Mouse (Mus musculus): ENCODE data around the gene Ipo9. TPM values are rescaled to one million over a fixed set of nuclear protein-coding genes. Genes with fewer than 3 reads are reported as not detected.

Gene Ipo9
- total and polyA plus RNA-seq, 3 experiments, result 33.7 to 58.3 (median 38.3) TPM

DNA sequence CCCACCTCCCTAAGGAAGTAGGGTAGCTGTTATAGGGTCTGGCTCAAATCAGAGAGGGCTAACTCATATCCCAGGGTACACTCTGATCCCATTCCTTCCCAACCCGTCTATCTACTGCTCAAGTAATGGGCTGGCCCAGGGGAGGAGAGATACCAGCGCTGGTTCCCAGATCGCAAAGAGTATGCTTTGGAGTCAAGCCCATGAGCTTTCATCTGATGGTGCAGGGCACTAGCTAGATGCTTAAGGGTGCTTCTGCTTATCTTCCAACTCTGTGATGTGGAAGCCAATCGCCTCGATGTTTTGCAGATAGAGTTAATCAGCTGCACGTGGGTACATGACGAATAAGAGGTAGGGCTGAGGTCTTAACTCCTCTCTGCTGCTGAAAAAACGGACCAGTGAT, 62.7 kb downstream of the Ipo9 start:
- Histone ChIP-seq H3K9me3 (replicated peaks; ENCODE audit: low read length) (no peaks in the 10 kb centered on the region), H3K9ac (ENCODE audit: insufficient read depth, low read depth) (no peak overlapping the region), H3K4me3 (replicated peaks in 1 of 3; ENCODE audit: low read depth in 2 of 3, low read length in 2 of 3, poor library complexity in 1 of 3) (no peak overlapping the region), H3K4me2 (ENCODE audit: insufficient read depth, low read depth, poor library complexity, severe bottlenecking) (no peak overlapping the region), H3K4me1 (ENCODE audit: control insufficient read depth in 1 of 2, insufficient read depth in 2 of 2) (peaks cover 2 to 12% of the 10 kb centered on the region in 2 experiments; a peak in 3 of 4 replicates), H3K27ac (ENCODE audit: insufficient read depth, low read depth) (no peak overlapping the region), H3K27me3 (replicated peaks) (no peaks in the 10 kb centered on the region), H3K36me3 (replicated peaks in 1 of 2; ENCODE audit: control insufficient read depth in 1 of 2, insufficient read depth in 1 of 2, low read length in 1 of 2) (no peaks in the 10 kb centered on the region), H3K79me2 (replicated peaks; ENCODE audit: control insufficient read depth, extremely low read depth, insufficient read depth, poor library complexity, severe bottlenecking) (no peaks in the 10 kb centered on the region)
- in situ Hi-C loops (cut with MboI; ENCODE audit: low pct_ligation_motif_present, low pct_unique_long_range_greater_than_20kb, low sequenced_read_pairs), result no loop called here
- no peak for DNase-seq (ENCODE audit: extremely low read depth)
- TF ChIP-seq MEF2A (IDR thresholded peaks at IDR 0.05; ENCODE audit: borderline replicate concordance, low read depth, low read length) (no peak), NRF1 (IDR thresholded peaks at IDR 0.05; ENCODE audit: low read depth, low read length) (no peak), GABPA (IDR thresholded peaks at IDR 0.05; ENCODE audit: insufficient replicate concordance, low read depth, low read length) (no peak), USF2 (conservative IDR thresholded peaks at IDR 0.05; ENCODE audit: low read depth, low read length) (no peak), JUN (IDR thresholded peaks at IDR 0.05; ENCODE audit: insufficient read depth, low read depth, low read length) (no peak), HCFC1 (IDR thresholded peaks at IDR 0.05; ENCODE audit: low read depth, low read length) (no peak), BHLHE40 (IDR thresholded peaks at IDR 0.05; ENCODE audit: low read depth, low read length) (no peak), JUND (conservative IDR thresholded peaks at IDR 0.05; ENCODE audit: low read depth, low read length) (no peak), ZKSCAN1 (IDR thresholded peaks at IDR 0.05; ENCODE audit: borderline replicate concordance, low read depth, low read length) (no peak), MAFK (IDR thresholded peaks at IDR 0.05; ENCODE audit: insufficient replicate concordance, low read length) (no peak), ETS1 (conservative IDR thresholded peaks at IDR 0.05; ENCODE audit: low read depth, low read length) (no peak), POLR2AphosphoS2 (IDR thresholded peaks at IDR 0.05; ENCODE audit: low read depth, low read length) (no peak), UBTF (IDR thresholded peaks at IDR 0.05; ENCODE audit: low read depth, low read length) (no peak), NELFE (IDR thresholded peaks at IDR 0.05; ENCODE audit: low read depth, low read length) (no peak), ZC3H11A (IDR thresholded peaks at IDR 0.05; ENCODE audit: low read depth, low read length) (no peak), TCF12 (IDR thresholded peaks at IDR 0.05; ENCODE audit: low read depth, low read length) (no peak), MYC (IDR thresholded peaks at IDR 0.05; ENCODE audit: low read depth, low read length) (no peak), SIN3A (IDR thresholded peaks at IDR 0.05; ENCODE audit: low read length) (no peak), ELF1 (IDR thresholded peaks at IDR 0.05; ENCODE audit: low read depth, low read length) (no peak), MAX (IDR thresholded peaks at IDR 0.05; ENCODE audit: low read length) (no peak)
- dilution Hi-C loops (cut with MboI; ENCODE audit: extremely low pct_ligation_motif_present, extremely low pct_unique_long_range_greater_than_20kb, low sequenced_read_pairs), result no loop called here

DNA sequence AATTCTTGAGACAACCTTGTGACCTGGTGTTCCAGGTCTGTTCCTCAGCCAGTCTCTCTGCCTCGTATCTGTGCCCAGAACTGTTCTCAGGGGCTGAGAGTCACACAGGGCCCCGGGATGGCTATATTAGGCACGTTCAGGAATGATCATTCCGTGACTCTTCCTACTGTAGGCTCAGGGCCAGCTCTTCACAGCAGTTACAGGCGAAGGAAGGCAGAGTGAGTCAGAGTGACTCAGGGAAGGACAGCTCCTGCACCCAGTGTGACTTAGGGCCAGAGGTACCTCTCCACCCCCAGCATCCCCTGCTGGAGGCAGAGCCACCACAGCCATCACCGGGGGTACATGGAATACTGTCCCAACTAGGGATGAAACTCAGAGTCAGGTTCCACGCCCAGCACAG, 63.3 kb downstream of the Ipo9 start:
- Histone ChIP-seq H3K27ac (ENCODE audit: insufficient read depth, low read depth) (no peak overlapping the region), H3K27me3 (replicated peaks) (no peaks in the 10 kb centered on the region), H3K4me1 (ENCODE audit: control insufficient read depth in 1 of 2, insufficient read depth in 2 of 2) (peaks cover 2 to 12% of the 10 kb centered on the region in 2 experiments; a peak in 3 of 4 replicates), H3K79me2 (replicated peaks; ENCODE audit: control insufficient read depth, extremely low read depth, insufficient read depth, poor library complexity, severe bottlenecking) (no peaks in the 10 kb centered on the region), H3K9ac (ENCODE audit: insufficient read depth, low read depth) (no peak overlapping the region), H3K4me3 (replicated peaks in 1 of 3; ENCODE audit: low read depth in 2 of 3, low read length in 2 of 3, poor library complexity in 1 of 3) (no peak overlapping the region), H3K9me3 (replicated peaks; ENCODE audit: low read length) (peaks cover 2% of the 10 kb centered on the region), H3K4me2 (ENCODE audit: insufficient read depth, low read depth, poor library complexity, severe bottlenecking) (no peak overlapping the region), H3K36me3 (replicated peaks in 1 of 2; ENCODE audit: control insufficient read depth in 1 of 2, insufficient read depth in 1 of 2, low read length in 1 of 2) (no peaks in the 10 kb centered on the region)
- in situ Hi-C loops (cut with MboI; ENCODE audit: low pct_ligation_motif_present, low pct_unique_long_range_greater_than_20kb, low sequenced_read_pairs), result no loop called here
- DNase-seq (ENCODE audit: extremely low read depth), result no peak
- dilution Hi-C loops (cut with MboI; ENCODE audit: extremely low pct_ligation_motif_present, extremely low pct_unique_long_range_greater_than_20kb, low sequenced_read_pairs), result no loop called here
- no peak for TF ChIP-seq TCF12 (IDR thresholded peaks at IDR 0.05; ENCODE audit: low read depth, low read length)
- TF ChIP-seq ZC3H11A (IDR thresholded peaks at IDR 0.05; ENCODE audit: low read depth, low read length), result no peak
- no peak for TF ChIP-seq KAT2A (IDR thresholded peaks at IDR 0.05; ENCODE audit: insufficient replicate concordance, low read length)
- TF ChIP-seq ZKSCAN1 (IDR thresholded peaks at IDR 0.05; ENCODE audit: borderline replicate concordance, low read depth, low read length), result no peak
- TF ChIP-seq POLR2AphosphoS2 (IDR thresholded peaks at IDR 0.05; ENCODE audit: low read depth, low read length), result no peak
- no peak for TF ChIP-seq MXI1 (IDR thresholded peaks at IDR 0.05; ENCODE audit: low read depth, low read length)
- TF ChIP-seq JUN (IDR thresholded peaks at IDR 0.05; ENCODE audit: insufficient read depth, low read depth, low read length), result no peak
- TF ChIP-seq ELF1 (IDR thresholded peaks at IDR 0.05; ENCODE audit: low read depth, low read length), result no peak
- no peak for TF ChIP-seq MAX (IDR thresholded peaks at IDR 0.05; ENCODE audit: low read length)
- no peak for TF ChIP-seq BHLHE40 (IDR thresholded peaks at IDR 0.05; ENCODE audit: low read depth, low read length)
- no peak for TF ChIP-seq ZMIZ1 (IDR thresholded peaks at IDR 0.05; ENCODE audit: low read depth, low read length)
- no peak for TF ChIP-seq UBTF (IDR thresholded peaks at IDR 0.05; ENCODE audit: low read depth, low read length)
- no peak for TF ChIP-seq SIN3A (IDR thresholded peaks at IDR 0.05; ENCODE audit: low read length)
- no peak for TF ChIP-seq E2F4 (IDR thresholded peaks at IDR 0.05; ENCODE audit: insufficient replicate concordance, low read depth, low read length)
- TF ChIP-seq CHD1 (IDR thresholded peaks at IDR 0.05; ENCODE audit: low read depth, low read length), result no peak
- TF ChIP-seq HCFC1 (IDR thresholded peaks at IDR 0.05; ENCODE audit: low read depth, low read length), result no peak
- TF ChIP-seq MAZ (IDR thresholded peaks at IDR 0.05; ENCODE audit: low read depth, low read length), result no peak
